Mouse (Mus musculus) ovary, postnatal 36 days (tissue): ENCODE measurements around the gene Hdgfl3.
"Not testable (repeated sequence)": the region's sequence is repeated elsewhere in the genome, so short reads cannot be mapped to it uniquely, and the experiment has no call there.

Experiments used
- DNase-seq: peaks from one replicate; pipeline ENCODE4 v3.0.0; 2022; ENCODE audit warnings: low spot score, mixed read lengths

Hdgfl3 gene

GRCm38 (mm10) chr7:81854568-81855307 lies 79.5 kb downstream of the Hdgfl3 start:
- no peak for DNase-seq

- DNase-seq = no peak
These were observed 82.6 kb downstream of the Hdgfl3 start for GRCm38 (mm10) chr7:81851706-81852105.

- no peak for DNase-seq
These were observed 84.1 kb downstream of the Hdgfl3 start for GRCm38 (mm10) chr7:81850171-81850570.

- no peak for DNase-seq
These were observed 84.6 kb downstream of the Hdgfl3 start for GRCm38 (mm10) chr7:81849633-81850032.

- DNase-seq = no peak
These were observed 85.1 kb downstream of the Hdgfl3 start for GRCm38 (mm10) chr7:81849214-81849613.

- no peak for DNase-seq
These were observed 86.5 kb downstream of the Hdgfl3 start for GRCm38 (mm10) chr7:81847777-81848176.

GRCm38 (mm10) chr7:81847010-81847409 lies 87.3 kb downstream of the Hdgfl3 start:
- no peak for DNase-seq

GRCm38 (mm10) chr7:81846008-81846407 lies 88.3 kb downstream of the Hdgfl3 start:
- no peak for DNase-seq

GRCm38 (mm10) chr7:81845313-81845712 lies 89.0 kb downstream of the Hdgfl3 start:
- DNase-seq = no peak

GRCm38 (mm10) chr7:81844801-81845200 lies 89.5 kb downstream of the Hdgfl3 start:
- no peak for DNase-seq

GRCm38 (mm10) chr7:81843903-81844302 lies 90.4 kb downstream of the Hdgfl3 start:
- DNase-seq = no peak

GRCm38 (mm10) chr7:81842998-81843397 lies 91.3 kb downstream of the Hdgfl3 start:
- DNase-seq = no peak

GRCm38 (mm10) chr7:81842141-81842540 lies 92.1 kb downstream of the Hdgfl3 start:
- DNase-seq = no peak

- no peak for DNase-seq
These were observed 92.8 kb downstream of the Hdgfl3 start for GRCm38 (mm10) chr7:81841439-81841838.

GRCm38 (mm10) chr7:81840661-81841181 lies 93.6 kb downstream of the Hdgfl3 start:
- DNase-seq = no peak

GRCm38 (mm10) chr7:81839746-81840145 lies 94.5 kb downstream of the Hdgfl3 start:
- DNase-seq = no peak

- DNase-seq = not testable (repeated sequence)
These were observed 96.5 kb downstream of the Hdgfl3 start for GRCm38 (mm10) chr7:81837771-81838170.

- DNase-seq = no peak
These were observed 98.8 kb downstream of the Hdgfl3 start for GRCm38 (mm10) chr7:81835430-81835829.

- DNase-seq = no peak
These were observed 99.4 kb downstream of the Hdgfl3 start for GRCm38 (mm10) chr7:81834847-81835246.
